Mouse (Mus musculus): ENCODE measurements around the gene Ankrd40. TPM values are rescaled to one million over a fixed set of nuclear protein-coding genes. Genes with fewer than 3 reads are reported as not detected.

Ankrd40 gene
- total and polyA plus RNA-seq, 3 experiments: 56.0 to 98.8 (median 62.0) TPM

DNA sequence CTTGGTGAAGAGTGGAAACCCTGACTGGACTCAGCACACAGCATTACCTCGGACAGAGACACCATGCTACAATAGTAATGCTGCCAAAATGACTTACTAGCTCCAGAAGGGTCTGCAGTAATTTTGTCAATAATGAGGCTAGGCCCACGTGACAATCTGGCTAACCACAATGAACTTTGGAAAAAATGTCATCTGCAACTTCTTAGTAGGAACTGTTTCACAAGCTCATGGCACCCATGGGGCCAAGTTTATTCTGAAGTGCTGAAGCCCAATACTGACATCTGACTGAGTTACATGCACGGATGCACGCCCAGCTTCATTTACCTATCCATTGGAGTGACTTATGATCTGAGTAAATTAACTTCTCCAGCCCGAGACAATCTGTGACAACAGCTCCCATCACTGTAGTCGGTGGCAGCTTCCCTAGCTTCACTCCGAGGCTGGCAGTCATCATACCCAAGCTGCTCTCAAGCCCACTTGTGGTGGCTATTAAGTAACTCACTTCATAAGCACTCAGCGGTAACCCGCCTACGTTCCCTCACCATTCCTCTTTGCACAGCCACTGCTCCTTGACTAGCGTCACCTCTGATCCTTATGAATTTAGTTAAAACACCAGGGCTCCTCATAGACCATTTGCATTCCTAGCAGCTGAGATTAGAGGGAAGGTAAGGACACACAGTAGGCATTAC lies 41.8 kb upstream of the Ankrd40 start:
- peaks cover 0 to 3% of the 10 kb centered on the region in 2 experiments; a peak in 1 of 4 replicates for H3K4me1 ChIP-seq (ENCODE audit: control insufficient read depth in 1 of 2, insufficient read depth in 2 of 2)
- no peak overlapping the region for H3K4me2 ChIP-seq (ENCODE audit: insufficient read depth, low read depth, poor library complexity, severe bottlenecking)
- H3K27me3 ChIP-seq (replicated peaks): no peaks in the 10 kb centered on the region
- no peaks in the 10 kb centered on the region for H3K9me3 ChIP-seq (replicated peaks; ENCODE audit: low read length)
- H3K9ac ChIP-seq (ENCODE audit: insufficient read depth, low read depth): no peak overlapping the region
- no peak overlapping the region for H3K27ac ChIP-seq (ENCODE audit: insufficient read depth, low read depth)
- dilution Hi-C loops (cut with MboI; ENCODE audit: extremely low pct_ligation_motif_present, extremely low pct_unique_long_range_greater_than_20kb, low sequenced_read_pairs): no loop called here
- H3K79me2 ChIP-seq (replicated peaks; ENCODE audit: control insufficient read depth, extremely low read depth, insufficient read depth, poor library complexity, severe bottlenecking): peaks cover 2% of the 10 kb centered on the region
- H3K4me3 ChIP-seq (replicated peaks in 1 of 3; ENCODE audit: low read depth in 2 of 3, low read length in 2 of 3, poor library complexity in 1 of 3): no peak overlapping the region
- in situ Hi-C loops (cut with MboI; ENCODE audit: low pct_ligation_motif_present, low pct_unique_long_range_greater_than_20kb, low sequenced_read_pairs): no loop called here
- TF ChIP-seq PAX5 (IDR thresholded peaks at IDR 0.05; ENCODE audit: low read length): no peak
- no peak for TF ChIP-seq E2F4 (IDR thresholded peaks at IDR 0.05; ENCODE audit: insufficient replicate concordance, low read depth, low read length)
- TF ChIP-seq SMC3 (IDR thresholded peaks at IDR 0.05; ENCODE audit: low read depth, low read length): no peak
- TF ChIP-seq TBP (conservative IDR thresholded peaks at IDR 0.05; ENCODE audit: low read depth, low read length): no peak
- no peak for TF ChIP-seq NRF1 (IDR thresholded peaks at IDR 0.05; ENCODE audit: low read depth, low read length)
- TF ChIP-seq MAX (IDR thresholded peaks at IDR 0.05; ENCODE audit: low read length): no peak
- TF ChIP-seq CHD2 (IDR thresholded peaks at IDR 0.05; ENCODE audit: low read length): no peak
- no peak for TF ChIP-seq IRF4 (IDR thresholded peaks at IDR 0.05; ENCODE audit: low read depth, low read length)
- no peak for TF ChIP-seq BHLHE40 (IDR thresholded peaks at IDR 0.05; ENCODE audit: low read depth, low read length)
- TF ChIP-seq ZNF384 (IDR thresholded peaks at IDR 0.05; ENCODE audit: low read depth, low read length): no peak
- no peak for TF ChIP-seq USF1 (IDR thresholded peaks at IDR 0.05; ENCODE audit: low read depth, low read length)
- TF ChIP-seq CHD1 (IDR thresholded peaks at IDR 0.05; ENCODE audit: low read depth, low read length): no peak
- no peak for TF ChIP-seq ELF1 (IDR thresholded peaks at IDR 0.05; ENCODE audit: low read depth, low read length)
- no peak for TF ChIP-seq RAD21 (IDR thresholded peaks at IDR 0.05; ENCODE audit: low read depth, low read length)
- peaks cover 74 to 94% of the 10 kb centered on the region in 2 experiments for H3K36me3 ChIP-seq (replicated peaks in 1 of 2; ENCODE audit: control insufficient read depth in 1 of 2, insufficient read depth in 1 of 2, low read length in 1 of 2)
- DNase-seq (ENCODE audit: extremely low read depth): no peak

DNA sequence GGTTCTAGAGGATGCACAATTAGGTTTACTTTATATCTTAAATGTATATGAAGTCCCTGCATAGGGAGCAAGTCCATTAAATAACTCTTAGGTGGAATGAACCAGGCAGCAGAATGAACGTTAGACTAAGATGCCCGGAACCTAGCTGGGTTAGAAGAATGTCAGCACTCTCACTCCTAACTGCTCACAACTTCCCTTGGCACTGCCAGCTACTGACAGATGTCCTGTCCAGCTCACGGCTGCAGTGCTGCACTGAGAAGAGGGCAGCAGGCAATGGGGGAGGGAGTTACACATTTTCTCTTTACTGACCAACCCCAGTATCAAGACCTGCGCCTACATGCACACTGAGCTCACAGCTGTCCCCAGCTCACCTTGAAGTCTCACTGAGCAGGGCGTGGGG lies 40.7 kb upstream of the Ankrd40 start:
- Histone ChIP-seq H3K4me3 (replicated peaks in 1 of 3; ENCODE audit: low read depth in 2 of 3, low read length in 2 of 3, poor library complexity in 1 of 3) (no peak overlapping the region), H3K9ac (ENCODE audit: insufficient read depth, low read depth) (no peak overlapping the region), H3K4me1 (ENCODE audit: control insufficient read depth in 1 of 2, insufficient read depth in 2 of 2) (no peaks in the 10 kb centered on the region), H3K27me3 (replicated peaks) (no peaks in the 10 kb centered on the region), H3K27ac (ENCODE audit: insufficient read depth, low read depth) (no peak overlapping the region), H3K79me2 (replicated peaks; ENCODE audit: control insufficient read depth, extremely low read depth, insufficient read depth, poor library complexity, severe bottlenecking) (peaks cover 3% of the 10 kb centered on the region), H3K9me3 (replicated peaks; ENCODE audit: low read length) (no peaks in the 10 kb centered on the region), H3K4me2 (ENCODE audit: insufficient read depth, low read depth, poor library complexity, severe bottlenecking) (no peak overlapping the region), H3K36me3 (replicated peaks in 1 of 2; ENCODE audit: control insufficient read depth in 1 of 2, insufficient read depth in 1 of 2, low read length in 1 of 2) (peaks cover 75 to 94% of the 10 kb centered on the region in 2 experiments)
- DNase-seq (ENCODE audit: extremely low read depth): no peak
- TF ChIP-seq POLR2A (IDR thresholded peaks at IDR 0.05; ENCODE audit: low read depth, low read length) (peak; percentile 26; the same call in 1 of the 2 replicates), CTCF (conservative IDR thresholded peaks at IDR 0.05 in 1 of 2, IDR thresholded peaks at IDR 0.05 in 1 of 2; ENCODE audit: low read depth in 2 of 2, low read length in 2 of 2) (no peak)
- in situ Hi-C loops (cut with MboI; ENCODE audit: low pct_ligation_motif_present, low pct_unique_long_range_greater_than_20kb, low sequenced_read_pairs): no loop called here
- dilution Hi-C loops (cut with MboI; ENCODE audit: extremely low pct_ligation_motif_present, extremely low pct_unique_long_range_greater_than_20kb, low sequenced_read_pairs): no loop called here
